Mouse (Mus musculus): ENCODE results near the gene Mrpl58. TPM values are rescaled to one million over a fixed set of nuclear protein-coding genes. Genes with fewer than 3 reads are reported as not detected.
"Not testable (repeated sequence)": the region's sequence is repeated elsewhere in the genome, so short reads cannot be mapped to it uniquely, and the experiment has no call there.

Gene Mrpl58
- polyA plus RNA-seq, 1 experiment from 2014 or later = 78.7 TPM

DNA sequence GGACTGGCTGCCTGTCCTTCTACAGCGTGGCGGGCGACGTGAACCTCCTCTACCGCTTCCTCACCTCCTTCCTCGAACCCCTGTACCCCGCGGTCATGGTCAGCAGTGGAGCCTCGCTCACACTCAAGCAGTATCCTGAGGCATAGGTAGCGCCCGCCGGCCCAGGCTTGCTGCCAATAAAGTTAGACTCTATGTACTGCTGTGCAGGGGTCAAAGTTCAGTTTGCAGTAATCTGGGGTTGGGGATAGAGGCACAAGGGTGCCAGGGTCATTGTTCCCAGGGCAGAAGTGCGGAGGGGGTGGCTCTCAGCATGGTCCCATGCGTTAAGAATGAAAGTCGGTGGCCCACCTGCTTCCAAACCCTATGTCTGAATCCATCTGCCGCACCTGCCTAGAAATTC, 44.5 kb downstream of the Mrpl58 start:
- Histone ChIP-seq H3K9me3 (replicated peaks) (no peaks in the 10 kb centered on the region), H3K4me3 (replicated peaks) (peak overlapping the region; percentile 12; the same call in 1 of the 2 replicates), H3K36me3 (replicated peaks) (no peaks in the 10 kb centered on the region), H3K4me1 (replicated peaks) (peaks cover 15% of the 10 kb centered on the region), H3K4me2 (peak overlapping the region; percentile 28; the same call in 1 of the 2 replicates), H3K27ac (replicated peaks) (peak overlapping the region; percentile 69), H3K9ac (no peak overlapping the region), H3K27me3 (no peaks in the 10 kb centered on the region; the same call in 1 of the 2 replicates)
- WGBS (ENCODE audit: insufficient replicate concordance) = 71% methylated on average over 16 of the region's 16 CpGs
- ATAC-seq (ENCODE audit: insufficient read depth) = peak; percentile 56; the same call in 1 of the 2 replicates

DNA sequence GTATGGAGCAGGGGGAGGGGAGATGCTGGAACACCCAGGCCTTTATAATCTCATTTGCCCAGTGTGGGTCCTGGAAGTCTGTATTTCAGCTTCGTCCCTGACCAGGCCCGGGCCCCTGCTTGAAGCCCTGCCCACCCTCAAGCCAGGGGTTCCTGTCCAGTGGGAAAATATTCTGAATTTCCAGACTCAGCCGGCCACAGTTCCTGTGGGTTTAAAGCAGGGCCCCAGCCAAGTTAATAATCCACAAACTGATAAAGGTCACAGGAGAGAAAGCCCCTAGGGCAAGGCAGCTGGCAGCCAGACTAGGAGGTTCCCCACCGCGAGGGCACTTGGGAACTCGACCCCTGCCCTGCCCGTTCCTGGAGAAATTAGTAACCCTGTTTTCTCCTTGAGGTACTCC, 45.4 kb downstream of the Mrpl58 start:
- peak overlapping the region; percentile 69 for H3K27ac ChIP-seq (replicated peaks)
- no peaks in the 10 kb centered on the region; the same call in 1 of the 2 replicates for H3K27me3 ChIP-seq
- no peak overlapping the region for H3K9ac ChIP-seq
- H3K4me1 ChIP-seq (replicated peaks) = peaks cover 18% of the 10 kb centered on the region
- no peak overlapping the region for H3K4me3 ChIP-seq (replicated peaks)
- no peaks in the 10 kb centered on the region for H3K9me3 ChIP-seq (replicated peaks)
- WGBS (ENCODE audit: insufficient replicate concordance) = 53% methylated on average over 7 of the region's 7 CpGs
- 0 out of 2 replicates have a peak overlapping the region, but pooled peaks have one; percentile 5 for H3K4me2 ChIP-seq
- ATAC-seq (ENCODE audit: insufficient read depth) = no peak; the same call in 1 of the 2 replicates
- no peaks in the 10 kb centered on the region for H3K36me3 ChIP-seq (replicated peaks)

DNA sequence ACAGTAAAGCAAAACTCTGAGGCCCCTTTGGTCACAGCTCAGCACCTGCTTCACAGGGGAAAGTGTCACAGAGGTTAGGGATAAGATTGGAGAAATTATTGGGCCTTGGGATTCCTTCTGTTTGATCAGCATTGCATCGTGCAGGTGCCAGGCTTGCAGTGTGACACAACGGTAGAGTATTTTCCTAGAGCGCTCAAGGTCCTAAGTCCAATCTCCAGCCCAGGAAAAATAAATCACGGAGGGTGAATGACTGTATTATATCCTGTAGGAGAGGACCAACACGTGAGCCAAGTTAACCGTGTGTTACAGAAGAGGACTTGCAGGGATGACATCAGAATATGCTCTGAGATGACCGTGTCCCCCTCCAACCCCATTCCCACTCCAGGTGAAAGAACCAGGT, 46.6 kb downstream of the Mrpl58 start:
- Histone ChIP-seq H3K4me2 (no peak overlapping the region), H3K4me1 (replicated peaks) (peaks cover 18% of the 10 kb centered on the region), H3K9ac (no peak overlapping the region), H3K4me3 (replicated peaks) (no peak overlapping the region), H3K27me3 (no peaks in the 10 kb centered on the region; the same call in 1 of the 2 replicates), H3K36me3 (replicated peaks) (no peaks in the 10 kb centered on the region), H3K27ac (replicated peaks) (peak overlapping the region; percentile 69; the same call in 1 of the 2 replicates), H3K9me3 (replicated peaks) (no peaks in the 10 kb centered on the region)
- 64% methylated on average over 7 of the region's 7 CpGs for WGBS (ENCODE audit: insufficient replicate concordance)
- no peak for ATAC-seq (ENCODE audit: insufficient read depth)

DNA sequence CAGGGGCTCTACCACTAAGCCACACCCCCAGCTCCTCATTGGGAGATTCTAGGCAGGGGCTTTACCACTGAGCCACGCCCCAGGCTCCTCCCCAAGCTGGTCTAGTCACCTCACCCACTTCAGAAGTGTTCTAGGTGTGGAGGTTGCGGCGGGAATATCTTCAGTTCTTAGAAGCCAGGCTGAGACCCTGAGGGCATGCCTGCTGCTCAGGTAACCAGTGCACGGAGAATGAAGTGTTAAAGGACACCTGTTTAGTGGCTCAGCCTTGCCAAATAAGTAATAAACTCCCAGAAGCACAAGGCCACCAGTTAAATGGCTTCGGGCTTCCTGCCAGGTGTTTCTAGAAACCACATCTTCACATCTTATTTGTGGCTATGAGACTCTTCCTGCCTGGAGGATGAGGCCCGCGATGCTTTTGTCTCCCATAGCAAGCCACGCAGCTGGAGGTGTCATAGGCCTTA, 48.3 kb downstream of the Mrpl58 start:
- H3K9ac ChIP-seq = no peak overlapping the region
- H3K4me2 ChIP-seq = no peak overlapping the region
- 54% methylated on average over 8 of the region's 8 CpGs for WGBS (ENCODE audit: insufficient replicate concordance)
- ATAC-seq (ENCODE audit: insufficient read depth) = no peak
- no peaks in the 10 kb centered on the region for H3K9me3 ChIP-seq (replicated peaks)
- H3K4me1 ChIP-seq (replicated peaks) = peaks cover 10% of the 10 kb centered on the region
- H3K4me3 ChIP-seq (replicated peaks) = no peak overlapping the region
- H3K27ac ChIP-seq (replicated peaks) = no peak overlapping the region
- H3K36me3 ChIP-seq (replicated peaks) = no peaks in the 10 kb centered on the region
- H3K27me3 ChIP-seq = no peaks in the 10 kb centered on the region

DNA sequence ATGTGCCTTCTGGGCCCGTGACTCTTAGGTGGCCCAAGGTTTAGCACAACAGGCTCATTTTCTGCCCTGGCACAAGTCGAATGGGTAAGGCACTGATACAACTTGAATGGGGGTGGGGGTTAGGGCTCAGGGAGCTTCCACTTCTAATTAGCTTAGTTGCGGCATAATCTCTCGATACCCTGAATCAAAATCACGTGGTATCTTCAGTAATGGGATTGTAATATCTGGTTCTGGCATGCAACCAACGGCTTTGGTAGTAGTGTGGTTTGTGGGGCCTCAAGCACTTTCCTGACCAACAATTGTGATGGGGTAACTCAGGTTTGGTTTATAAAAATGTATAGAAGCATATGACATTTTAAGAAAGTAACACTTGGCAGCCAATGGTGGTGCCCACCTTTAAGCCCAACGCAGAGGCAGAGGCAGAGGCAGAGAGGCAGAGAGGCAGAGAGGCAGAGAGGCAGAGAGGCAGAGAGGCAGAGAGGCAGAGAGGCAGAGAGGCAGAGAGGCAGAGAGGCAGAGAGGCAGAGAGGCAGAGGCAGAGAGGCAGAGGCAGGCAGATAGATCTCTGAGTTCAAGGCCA, 48.8 kb downstream of the Mrpl58 start:
- Histone ChIP-seq H3K9ac (no peak overlapping the region), H3K27me3 (no peaks in the 10 kb centered on the region), H3K27ac (replicated peaks) (no peak overlapping the region), H3K4me1 (replicated peaks) (peaks cover 9% of the 10 kb centered on the region), H3K4me2 (no peak overlapping the region), H3K9me3 (replicated peaks) (no peaks in the 10 kb centered on the region), H3K36me3 (replicated peaks) (no peaks in the 10 kb centered on the region), H3K4me3 (replicated peaks) (no peak overlapping the region)
- WGBS (ENCODE audit: insufficient replicate concordance) = 62% methylated on average over 7 of the region's 7 CpGs
- ATAC-seq (ENCODE audit: insufficient read depth) = no peak

DNA sequence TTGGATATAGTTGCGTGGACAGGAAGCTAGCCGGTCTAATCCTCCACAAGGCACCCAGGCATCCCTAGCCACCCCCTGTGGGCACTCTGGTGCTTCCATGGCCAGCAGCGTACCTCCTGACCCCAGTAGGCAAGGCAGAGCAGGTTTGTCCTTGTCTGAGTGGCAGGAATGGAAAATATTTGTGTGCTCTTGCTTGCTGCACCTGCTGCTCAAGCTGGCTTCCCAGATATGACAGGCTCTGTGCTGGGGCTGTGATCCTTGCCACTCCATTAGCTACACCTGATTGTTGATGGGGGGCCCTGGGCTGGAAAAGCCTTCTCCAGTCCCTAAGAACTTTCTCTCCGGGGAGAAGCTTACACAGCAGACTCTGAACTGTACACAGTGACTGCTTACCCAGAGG, 49.8 kb downstream of the Mrpl58 start:
- H3K9me3 ChIP-seq (replicated peaks) = no peaks in the 10 kb centered on the region
- peaks cover 9% of the 10 kb centered on the region for H3K4me1 ChIP-seq (replicated peaks)
- WGBS (ENCODE audit: insufficient replicate concordance) = 48% methylated on average over 4 of the region's 4 CpGs
- no peak overlapping the region for H3K4me3 ChIP-seq (replicated peaks)
- H3K9ac ChIP-seq = no peak overlapping the region
- ATAC-seq (ENCODE audit: insufficient read depth) = no peak
- no peaks in the 10 kb centered on the region for H3K27me3 ChIP-seq
- no peak overlapping the region for H3K4me2 ChIP-seq
- H3K36me3 ChIP-seq (replicated peaks) = no peaks in the 10 kb centered on the region
- no peak overlapping the region for H3K27ac ChIP-seq (replicated peaks)

DNA sequence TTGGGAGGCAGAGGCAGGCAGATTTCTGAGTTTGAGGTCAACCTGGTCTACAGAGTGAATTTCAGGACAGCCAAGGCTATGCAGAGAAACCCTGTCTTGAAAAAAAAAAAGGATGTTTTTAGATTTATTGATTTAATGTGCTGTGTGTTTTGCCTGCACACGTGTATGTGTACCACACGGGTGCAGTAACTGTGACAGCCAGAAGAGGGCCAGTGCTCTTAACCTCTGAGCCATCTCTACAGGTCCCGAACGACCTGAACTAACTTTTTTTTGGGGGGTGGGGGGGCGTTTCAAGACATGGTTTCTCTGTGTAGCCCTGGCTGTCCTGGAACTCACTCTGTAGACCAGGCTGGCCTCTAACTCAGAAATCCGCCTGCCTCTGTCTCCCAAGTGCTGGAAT, 51.3 kb downstream of the Mrpl58 start:
- not testable (repeated sequence) for H3K27ac ChIP-seq (replicated peaks); H3K4me3 ChIP-seq (replicated peaks); H3K36me3 ChIP-seq (replicated peaks); H3K9me3 ChIP-seq (replicated peaks); H3K4me1 ChIP-seq (replicated peaks); H3K27me3 ChIP-seq; ATAC-seq (ENCODE audit: insufficient read depth); H3K4me2 ChIP-seq; H3K9ac ChIP-seq
- 56% methylated on average over 6 of the region's 6 CpGs for WGBS (ENCODE audit: insufficient replicate concordance)

DNA sequence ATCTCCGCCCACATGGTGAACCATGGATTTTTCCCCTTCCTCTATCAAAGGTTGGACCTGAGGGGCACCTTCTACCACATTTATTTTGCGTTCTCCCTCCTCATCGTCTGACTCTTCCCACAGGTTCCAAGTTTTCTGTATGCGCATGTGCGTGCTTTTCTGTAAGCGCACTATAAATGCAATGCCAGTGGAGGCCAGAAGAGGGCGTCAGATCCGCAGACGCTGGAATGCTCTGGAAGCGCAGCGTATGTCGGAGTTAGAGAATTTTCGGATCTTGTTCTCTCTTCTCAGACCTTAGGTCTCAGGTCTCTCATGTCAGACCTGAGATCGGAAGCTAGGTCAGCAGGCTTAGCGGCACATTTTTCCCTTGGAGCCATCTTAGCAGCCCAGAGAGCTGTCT, 52.1 kb downstream of the Mrpl58 start:
- H3K4me3 ChIP-seq (replicated peaks) = no peak overlapping the region
- H3K27ac ChIP-seq (replicated peaks) = no peak overlapping the region
- no peak overlapping the region for H3K4me2 ChIP-seq
- 0 out of 2 replicates have a peak, but pooled peaks cover 2% of the 10 kb centered on the region for H3K27me3 ChIP-seq
- peaks cover 3% of the 10 kb centered on the region; the same call in 1 of the 2 replicates for H3K4me1 ChIP-seq (replicated peaks)
- WGBS (ENCODE audit: insufficient replicate concordance) = 77% methylated on average over 15 of the region's 15 CpGs
- H3K9ac ChIP-seq = no peak overlapping the region
- ATAC-seq (ENCODE audit: insufficient read depth) = no peak
- H3K36me3 ChIP-seq (replicated peaks) = no peaks in the 10 kb centered on the region
- H3K9me3 ChIP-seq (replicated peaks) = no peaks in the 10 kb centered on the region

DNA sequence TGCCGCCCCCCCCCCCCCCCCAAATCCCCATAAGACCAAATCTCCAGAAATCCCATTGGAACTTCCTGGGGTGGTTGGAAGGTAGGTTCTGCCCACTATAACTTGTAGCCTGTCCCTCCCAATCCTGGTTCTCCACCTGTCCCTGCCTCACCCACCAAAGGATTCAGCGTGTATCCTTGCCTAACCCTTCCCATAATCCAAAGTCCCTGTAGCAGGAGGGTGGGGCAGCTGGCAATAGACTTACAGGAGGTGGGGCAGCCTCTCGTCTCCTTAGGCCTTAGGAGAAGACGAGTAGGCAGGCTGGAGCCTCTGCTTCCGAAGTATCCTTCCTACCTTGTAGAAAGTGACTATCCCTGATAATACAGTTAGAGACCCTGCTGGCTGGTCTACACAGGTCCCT, 52.6 kb downstream of the Mrpl58 start:
- no peaks in the 10 kb centered on the region for H3K9me3 ChIP-seq (replicated peaks)
- H3K4me2 ChIP-seq = no peak overlapping the region
- no peak for ATAC-seq (ENCODE audit: insufficient read depth)
- H3K4me1 ChIP-seq (replicated peaks) = peaks cover 3% of the 10 kb centered on the region; the same call in 1 of the 2 replicates
- 0 out of 2 replicates have a peak, but pooled peaks cover 5% of the 10 kb centered on the region for H3K27me3 ChIP-seq
- H3K4me3 ChIP-seq (replicated peaks) = no peak overlapping the region
- no peaks in the 10 kb centered on the region for H3K36me3 ChIP-seq (replicated peaks)
- no peak overlapping the region for H3K9ac ChIP-seq
- H3K27ac ChIP-seq (replicated peaks) = no peak overlapping the region
- 66% methylated on average over 5 of the region's 5 CpGs for WGBS (ENCODE audit: insufficient replicate concordance)

DNA sequence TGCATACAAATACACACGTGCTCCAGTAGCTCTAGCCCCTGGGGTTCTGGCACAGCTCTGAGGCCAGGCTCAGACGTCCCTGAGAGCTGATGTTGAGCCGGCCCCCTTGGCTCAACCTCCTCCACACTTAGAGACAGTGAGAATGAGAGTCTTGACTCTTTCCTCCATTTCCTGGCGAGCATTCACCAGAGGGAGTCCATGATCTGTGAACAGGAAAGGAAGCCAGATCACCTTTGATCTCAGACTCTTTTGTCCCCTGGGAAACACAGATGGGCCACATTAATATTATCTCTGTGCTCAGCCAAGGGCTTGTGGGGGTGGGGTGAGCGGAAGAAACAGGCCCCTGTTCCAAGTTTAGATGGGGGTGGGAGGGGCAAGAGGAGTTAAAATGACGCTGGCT, 53.9 kb downstream of the Mrpl58 start:
- no peak overlapping the region for H3K4me2 ChIP-seq
- no peak overlapping the region for H3K4me3 ChIP-seq (replicated peaks)
- 35% methylated on average over 6 of the region's 6 CpGs for WGBS (ENCODE audit: insufficient replicate concordance)
- no peak overlapping the region for H3K27ac ChIP-seq (replicated peaks)
- no peak overlapping the region for H3K9ac ChIP-seq
- H3K27me3 ChIP-seq = peaks cover 12% of the 10 kb centered on the region; the same call in 1 of the 2 replicates
- no peak for ATAC-seq (ENCODE audit: insufficient read depth)
- no peaks in the 10 kb centered on the region for H3K9me3 ChIP-seq (replicated peaks)
- H3K36me3 ChIP-seq (replicated peaks) = no peaks in the 10 kb centered on the region
- peaks cover 3% of the 10 kb centered on the region; the same call in 1 of the 2 replicates for H3K4me1 ChIP-seq (replicated peaks)

DNA sequence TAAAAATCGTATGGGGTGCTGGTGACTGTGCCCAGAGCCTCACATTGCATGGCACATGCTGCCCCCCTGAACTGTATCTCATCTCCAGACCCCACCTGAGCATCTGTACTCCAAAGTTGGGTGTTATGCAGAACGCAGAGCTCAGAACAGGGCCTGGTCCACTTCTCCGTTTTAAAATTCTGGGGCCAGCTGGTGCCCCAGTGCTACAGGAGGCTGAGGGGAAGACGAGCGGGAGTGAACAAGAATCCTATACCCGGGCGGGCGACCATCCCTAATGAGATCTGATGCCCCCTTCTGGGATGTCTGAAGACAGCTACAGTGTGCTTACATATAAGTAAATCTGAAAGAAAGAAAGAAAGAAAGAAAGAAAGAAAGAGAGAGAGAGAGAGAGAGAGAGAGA, 57.4 kb downstream of the Mrpl58 start:
- no peaks in the 10 kb centered on the region for H3K9me3 ChIP-seq (replicated peaks)
- no peaks in the 10 kb centered on the region for H3K36me3 ChIP-seq (replicated peaks)
- peaks cover 23% of the 10 kb centered on the region; the same call in 1 of the 2 replicates for H3K27me3 ChIP-seq
- no peak overlapping the region for H3K4me3 ChIP-seq (replicated peaks)
- WGBS (ENCODE audit: insufficient replicate concordance) = 24% methylated on average over 8 of the region's 8 CpGs
- no peaks in the 10 kb centered on the region; the same call in 1 of the 2 replicates for H3K4me1 ChIP-seq (replicated peaks)
- no peak overlapping the region for H3K9ac ChIP-seq
- no peak overlapping the region for H3K4me2 ChIP-seq
- no peak for ATAC-seq (ENCODE audit: insufficient read depth)
- H3K27ac ChIP-seq (replicated peaks) = no peak overlapping the region
